Mouse (Mus musculus): ENCODE measurements around the gene Vps52.
"Not testable (repeated sequence)": the region's sequence is repeated elsewhere in the genome, so short reads cannot be mapped to it uniquely, and the experiment has no call there.

Gene Vps52

DNA sequence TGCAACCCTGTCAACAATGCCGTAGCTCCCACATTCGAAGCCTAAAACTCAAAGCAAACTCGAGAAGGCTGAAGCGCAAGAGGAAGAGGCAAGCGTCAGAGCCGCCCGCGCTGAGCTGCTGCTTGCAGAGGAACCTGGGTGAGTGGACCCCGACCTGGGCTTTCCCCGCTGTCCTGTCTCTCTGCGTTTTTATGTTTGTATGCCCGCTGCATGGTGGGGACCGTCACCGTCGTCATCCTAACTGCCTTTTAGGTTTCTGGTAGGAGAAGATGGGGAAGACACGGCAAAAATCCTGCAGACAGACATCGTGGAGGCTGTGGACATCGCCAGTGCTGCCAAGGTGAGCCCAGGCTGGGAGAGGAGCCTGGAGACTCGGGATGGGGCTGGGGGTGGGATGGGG lies 14.2 kb upstream of the Vps52 start:
- DNase-seq (ENCODE audit: extremely low read depth, low read depth, low spot score): no peak

GRCm38 (mm10) chr17:33943454-33943853 lies 12.2 kb upstream of the Vps52 start:
- no peak for DNase-seq (ENCODE audit: extremely low read depth, low read depth, low spot score)

GRCm38 (mm10) chr17:33947430-33948089 lies 8.1 kb upstream of the Vps52 start:
- no peak for DNase-seq (ENCODE audit: extremely low read depth, low read depth, low spot score)

GRCm38 (mm10) chr17:33948090-33948904 lies 7.3 kb upstream of the Vps52 start:
- DNase-seq (ENCODE audit: extremely low read depth, low read depth, low spot score): no peak

GRCm38 (mm10) chr17:33948905-33949537 lies 6.6 kb upstream of the Vps52 start:
- no peak for DNase-seq (ENCODE audit: extremely low read depth, low read depth, low spot score)

- DNase-seq (ENCODE audit: extremely low read depth, low read depth, low spot score): no peak
Observed at GRCm38 (mm10) chr17:33950131-33950625, 5.4 kb upstream of the Vps52 start.

- no peak for DNase-seq (ENCODE audit: extremely low read depth, low read depth, low spot score)
Observed at GRCm38 (mm10) chr17:33951021-33951946, 4.3 kb upstream of the Vps52 start, which contains the start of gene B3galt4. TSS of gene B3galt4 (minus strand) at chr17:33951488.

GRCm38 (mm10) chr17:33952015-33952414 lies 3.6 kb upstream of the Vps52 start:
- not testable (repeated sequence) for DNase-seq (ENCODE audit: extremely low read depth, low read depth, low spot score)

DNA sequence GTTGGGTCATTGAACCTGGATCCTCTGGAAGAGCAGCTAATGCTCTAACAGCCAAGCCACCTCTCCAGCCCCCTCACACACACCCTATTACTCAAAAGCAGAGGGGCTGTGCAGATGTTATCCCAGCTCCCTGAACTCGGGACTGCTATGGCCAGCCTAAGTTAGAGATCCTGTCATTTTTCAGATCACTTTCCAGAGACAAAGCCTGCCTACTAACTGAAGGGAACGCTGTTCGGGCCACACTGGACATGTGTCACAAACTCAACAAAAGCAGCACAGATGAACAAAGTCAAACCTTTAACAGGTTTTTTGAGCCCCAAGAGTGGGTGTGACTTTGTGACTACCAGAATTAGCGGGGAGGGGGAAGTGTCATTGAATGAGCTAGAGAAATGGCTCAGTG lies 2.7 kb upstream of the Vps52 start:
- DNase-seq (ENCODE audit: extremely low read depth, low read depth, low spot score): no peak

- DNase-seq (ENCODE audit: extremely low read depth, low read depth, low spot score): no peak
Observed at GRCm38 (mm10) chr17:33953310-33953709, 2.3 kb upstream of the Vps52 start.

GRCm38 (mm10) chr17:33953961-33954565 lies 1.5 kb upstream of the Vps52 start:
- DNase-seq (ENCODE audit: extremely low read depth, low read depth, low spot score): no peak

DNA sequence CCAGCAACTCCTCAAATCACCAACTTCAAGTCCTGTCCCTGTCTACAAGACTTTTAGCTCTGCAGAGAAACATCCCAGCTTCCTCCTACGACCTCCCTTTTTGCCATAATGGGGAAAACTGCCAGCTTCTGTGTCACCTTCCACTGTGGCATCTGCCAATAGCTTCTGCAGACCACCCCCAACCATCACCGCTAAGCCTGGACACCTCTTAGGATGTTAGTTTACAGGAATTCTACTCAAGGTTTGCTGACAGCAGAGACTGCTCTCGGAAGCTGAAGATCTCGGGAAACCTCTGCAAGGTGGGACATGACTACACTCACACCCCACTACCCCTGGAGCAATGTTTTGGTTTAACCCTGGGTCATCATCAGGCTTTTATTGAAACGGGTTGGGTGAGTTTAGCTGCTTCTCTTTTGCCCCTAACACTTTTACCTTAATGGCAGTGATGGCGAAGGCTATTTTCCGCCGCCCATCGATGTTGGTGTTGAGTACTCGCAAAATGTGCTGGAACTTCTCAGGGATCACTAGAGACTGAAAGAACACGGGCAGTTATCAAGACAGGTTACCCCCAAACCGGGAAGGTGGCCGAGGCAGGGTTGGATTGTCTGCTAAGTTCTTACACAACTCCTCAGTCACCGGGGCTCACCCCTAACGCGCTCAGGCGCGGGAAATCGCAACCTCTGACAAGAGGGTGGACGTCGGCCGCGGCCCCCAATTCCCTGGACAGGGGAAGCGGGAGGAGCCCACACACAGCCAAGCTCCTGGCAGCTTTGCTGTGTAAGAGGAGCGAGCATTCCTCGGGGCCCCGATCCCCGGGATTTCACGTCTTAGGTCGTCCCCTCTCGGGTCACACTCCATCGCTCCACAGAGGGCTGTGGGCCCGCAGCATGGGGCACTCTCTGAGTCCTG lies 712 bp upstream of the Vps52 start:
- DNase-seq (ENCODE audit: extremely low read depth, low read depth, low spot score): no peak

GRCm38 (mm10) chr17:33956336-33956735 lies 724 bp downstream of the Vps52 start:
- no peak for DNase-seq (ENCODE audit: extremely low read depth, low read depth, low spot score)

DNA sequence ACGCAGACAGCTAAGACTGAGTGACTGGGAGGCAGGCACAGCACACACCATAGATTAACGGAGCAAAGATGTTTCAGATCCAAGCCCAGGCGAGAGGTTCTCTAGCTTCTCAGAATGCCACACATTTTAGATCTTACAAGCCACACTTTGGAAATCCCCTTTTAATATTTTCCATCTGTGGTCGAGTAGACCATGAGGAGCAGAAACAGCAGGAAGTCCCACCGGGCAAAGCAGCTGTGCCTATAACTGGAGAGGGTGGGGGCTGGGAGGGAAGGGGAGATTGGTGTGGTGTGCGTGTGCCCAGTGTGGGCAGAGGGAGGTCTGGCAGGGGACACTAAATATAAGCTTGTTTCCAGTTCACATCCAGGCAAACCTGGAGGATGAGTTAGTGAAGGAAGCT lies 1.9 kb downstream of the Vps52 start:
- no peak for DNase-seq (ENCODE audit: extremely low read depth, low read depth, low spot score)

DNA sequence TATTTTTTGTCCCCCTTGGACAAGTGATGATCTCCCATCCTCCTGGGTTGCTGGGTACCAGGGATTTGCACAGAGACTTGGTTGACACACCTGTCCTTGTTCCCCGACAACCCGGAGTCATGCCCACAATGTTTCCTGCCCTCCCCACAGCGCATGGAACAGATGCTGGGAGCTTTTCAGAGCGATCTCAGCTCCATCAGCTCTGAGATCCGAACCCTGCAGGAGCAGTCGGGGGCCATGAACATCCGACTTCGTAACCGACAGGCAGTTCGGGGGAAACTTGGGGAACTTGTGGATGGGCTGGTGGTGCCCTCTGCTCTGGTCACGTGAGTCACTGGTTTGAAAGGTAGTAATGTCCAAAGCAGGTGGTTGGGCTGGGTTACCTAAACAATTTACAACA lies 2.8 kb downstream of the Vps52 start:
- DNase-seq (ENCODE audit: extremely low read depth, low read depth, low spot score): no peak

DNA sequence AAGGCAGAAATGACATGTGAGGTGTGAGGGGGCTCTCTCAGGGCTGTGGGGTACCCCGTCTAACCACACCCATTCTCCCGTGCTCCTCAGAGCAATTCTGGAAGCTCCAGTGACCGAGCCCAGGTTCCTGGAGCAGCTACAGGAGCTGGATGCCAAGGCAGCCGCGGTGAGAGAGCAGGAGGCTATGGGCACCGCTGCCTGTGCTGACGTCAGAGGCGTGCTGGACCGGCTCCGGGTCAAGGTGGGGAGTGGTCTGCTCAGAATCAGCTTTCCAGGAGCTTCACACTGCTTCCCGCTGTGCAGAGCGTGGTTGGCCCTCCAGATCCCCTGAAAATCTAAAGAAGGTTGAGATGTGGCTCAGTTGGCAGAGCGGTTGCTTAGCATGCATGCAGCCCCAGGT lies 3.5 kb downstream of the Vps52 start:
- no peak for DNase-seq (ENCODE audit: extremely low read depth, low read depth, low spot score)

GRCm38 (mm10) chr17:33959948-33960347 lies 4.3 kb downstream of the Vps52 start:
- no peak for DNase-seq (ENCODE audit: extremely low read depth, low read depth, low spot score)

DNA sequence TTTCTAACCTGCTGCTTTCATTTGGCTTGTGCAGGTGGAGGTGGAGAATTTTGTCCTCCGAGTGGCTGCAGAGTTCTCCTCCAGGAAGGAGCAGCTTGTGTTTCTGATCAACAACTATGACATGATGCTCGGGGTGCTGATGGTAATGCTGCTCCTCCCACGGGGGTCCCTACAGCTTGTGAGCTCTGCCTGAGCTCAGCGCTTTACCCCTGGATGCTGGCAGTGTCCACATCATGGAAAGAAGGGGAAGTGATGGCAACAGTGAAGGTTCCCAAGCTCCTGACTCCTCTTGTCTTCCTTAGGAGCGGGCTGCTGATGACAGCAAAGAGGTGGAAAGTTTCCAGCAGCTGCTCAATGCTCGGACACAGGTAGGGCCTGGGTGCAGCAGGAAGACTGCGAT lies 7.3 kb downstream of the Vps52 start:
- DNase-seq (ENCODE audit: extremely low read depth, low read depth, low spot score): no peak

Data from fat pad, adult 2 months (tissue).